Mouse (Mus musculus): ENCODE data around the gene 4833439L19Rik. TPM values are rescaled to one million over a fixed set of nuclear protein-coding genes. Genes with fewer than 3 reads are reported as not detected.

4833439L19Rik gene
- polyA plus RNA-seq, 1 experiment, result 2.7 TPM

GRCm38 (mm10) chr13:54589996-54590951 is 25.0 kb upstream of the 4833439L19Rik start, which contains the start of the genes Nop16 and Higd2a:
Gene Nop16 (minus strand): TSS chr13:54590090.
Gene Higd2a (plus strand): TSS chr13:54590207.
- Histone ChIP-seq H3K36me3 (ENCODE audit: control insufficient read depth) (peaks cover 60% of the 10 kb centered on the region), H3K27me3 (ENCODE audit: control insufficient read depth) (no peaks in the 10 kb centered on the region), H3K4me3 (replicated peaks) (peak within 1 kb of the TSS; percentile 83)

GRCm38 (mm10) chr13:54589414-54589995 is 24.3 kb upstream of the 4833439L19Rik start:
- peaks cover 60% of the 10 kb centered on the region for H3K36me3 ChIP-seq (ENCODE audit: control insufficient read depth)
- H3K4me1 ChIP-seq (ENCODE audit: control insufficient read depth), result peaks cover 42% of the 10 kb centered on the region
- no peak for TF ChIP-seq GATA1 (IDR thresholded peaks at IDR 0.05; ENCODE audit: low read length)
- no peak for TF ChIP-seq TAL1 (IDR thresholded peaks at IDR 0.05; ENCODE audit: low read length)
- no peaks in the 10 kb centered on the region for H3K27me3 ChIP-seq (ENCODE audit: control insufficient read depth)
- H3K9me3 ChIP-seq (ENCODE audit: control insufficient read depth, low read length), result no peaks in the 10 kb centered on the region
- H3K4me3 ChIP-seq (replicated peaks), result peak overlapping the region; percentile 83

More at GRCm38 (mm10) chr13:54589996-54590951, 25.0 kb upstream of the 4833439L19Rik start, which contains the start of the genes Nop16 and Higd2a:
- no peak for TF ChIP-seq GATA1 (IDR thresholded peaks at IDR 0.05; ENCODE audit: low read length)
- no peak for TF ChIP-seq TAL1 (IDR thresholded peaks at IDR 0.05; ENCODE audit: low read length)
- H3K4me1 ChIP-seq (ENCODE audit: control insufficient read depth), result peaks cover 44% of the 10 kb centered on the region
- no peaks in the 10 kb centered on the region for H3K9me3 ChIP-seq (ENCODE audit: control insufficient read depth, low read length)

DNA sequence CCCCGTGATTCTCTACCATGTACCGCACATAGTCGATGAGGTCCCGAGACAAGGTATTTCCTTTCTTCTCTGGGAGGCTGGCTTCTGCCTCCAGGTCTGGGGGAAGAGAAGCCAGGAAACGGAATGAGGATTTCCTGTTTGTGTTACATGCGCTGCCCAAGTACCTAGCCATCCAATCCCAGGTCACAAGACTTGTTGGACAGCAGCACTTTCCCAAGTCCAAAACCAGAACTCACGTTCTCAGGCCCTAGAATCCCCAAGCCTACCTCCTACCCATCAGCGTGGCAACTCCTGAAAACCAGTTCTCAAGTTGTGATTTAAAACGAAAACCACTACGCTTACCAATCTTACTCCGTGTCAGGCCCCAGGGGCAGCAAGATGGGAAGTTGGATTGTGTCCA is 20.6 kb upstream of the 4833439L19Rik start:
- no peaks in the 10 kb centered on the region for H3K9me3 ChIP-seq (ENCODE audit: control insufficient read depth, low read length)
- H3K4me3 ChIP-seq (replicated peaks), result no peak overlapping the region
- H3K27me3 ChIP-seq (ENCODE audit: control insufficient read depth), result no peaks in the 10 kb centered on the region
- TF ChIP-seq GATA1 (IDR thresholded peaks at IDR 0.05; ENCODE audit: low read length), result no peak
- TF ChIP-seq TAL1 (IDR thresholded peaks at IDR 0.05; ENCODE audit: low read length), result no peak
- H3K4me1 ChIP-seq (ENCODE audit: control insufficient read depth), result peaks cover 21% of the 10 kb centered on the region
- peaks cover 65% of the 10 kb centered on the region for H3K36me3 ChIP-seq (ENCODE audit: control insufficient read depth)

- H3K27me3 ChIP-seq (ENCODE audit: control insufficient read depth), result no peaks in the 10 kb centered on the region
- H3K4me3 ChIP-seq (replicated peaks), result no peak overlapping the region
- TF ChIP-seq TAL1 (IDR thresholded peaks at IDR 0.05; ENCODE audit: low read length), result no peak
- TF ChIP-seq GATA1 (IDR thresholded peaks at IDR 0.05; ENCODE audit: low read length), result no peak
- peaks cover 6% of the 10 kb centered on the region for H3K4me1 ChIP-seq (ENCODE audit: control insufficient read depth)
- peaks cover 68% of the 10 kb centered on the region for H3K36me3 ChIP-seq (ENCODE audit: control insufficient read depth)
- no peaks in the 10 kb centered on the region for H3K9me3 ChIP-seq (ENCODE audit: control insufficient read depth, low read length)
These were observed 17.6 kb upstream of the 4833439L19Rik start for GRCm38 (mm10) chr13:54582860-54583259.

GRCm38 (mm10) chr13:54582126-54582525 is 16.9 kb upstream of the 4833439L19Rik start:
- TF ChIP-seq GATA1 (IDR thresholded peaks at IDR 0.05; ENCODE audit: low read length), result no peak
- no peak for TF ChIP-seq TAL1 (IDR thresholded peaks at IDR 0.05; ENCODE audit: low read length)
- no peak overlapping the region for H3K4me3 ChIP-seq (replicated peaks)
- H3K27me3 ChIP-seq (ENCODE audit: control insufficient read depth), result no peaks in the 10 kb centered on the region
- H3K4me1 ChIP-seq (ENCODE audit: control insufficient read depth), result peaks cover 7% of the 10 kb centered on the region
- H3K36me3 ChIP-seq (ENCODE audit: control insufficient read depth), result peaks cover 64% of the 10 kb centered on the region
- H3K9me3 ChIP-seq (ENCODE audit: control insufficient read depth, low read length), result no peaks in the 10 kb centered on the region

DNA sequence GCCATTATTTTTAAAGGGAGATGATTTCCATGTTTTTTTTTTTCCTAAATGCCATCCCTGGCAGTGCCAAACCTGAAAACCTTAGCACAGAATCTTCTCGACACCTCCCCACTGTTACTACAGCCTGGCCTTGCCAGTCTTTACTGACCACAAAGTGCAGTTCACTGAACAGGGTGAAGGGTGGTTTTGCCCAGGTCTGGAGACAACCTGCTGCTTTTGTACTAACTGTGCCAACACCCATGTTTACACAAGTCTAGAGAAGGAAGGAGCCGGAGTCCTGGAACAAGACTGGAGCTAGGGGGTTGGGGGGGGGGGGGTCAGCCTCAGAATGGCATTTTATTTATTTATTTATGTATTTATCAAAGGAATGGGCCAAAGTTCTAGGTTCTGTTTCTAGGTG is 16.1 kb upstream of the 4833439L19Rik start:
- Histone ChIP-seq H3K36me3 (ENCODE audit: control insufficient read depth) (peaks cover 60% of the 10 kb centered on the region), H3K27me3 (ENCODE audit: control insufficient read depth) (peaks cover 3% of the 10 kb centered on the region; the same call in 1 of the 2 replicates), H3K4me3 (replicated peaks) (no peak overlapping the region), H3K9me3 (ENCODE audit: control insufficient read depth, low read length) (no peaks in the 10 kb centered on the region), H3K4me1 (ENCODE audit: control insufficient read depth) (peaks cover 7% of the 10 kb centered on the region)
- TF ChIP-seq GATA1 (IDR thresholded peaks at IDR 0.05; ENCODE audit: low read length), result no peak
- no peak for TF ChIP-seq TAL1 (IDR thresholded peaks at IDR 0.05; ENCODE audit: low read length)

DNA sequence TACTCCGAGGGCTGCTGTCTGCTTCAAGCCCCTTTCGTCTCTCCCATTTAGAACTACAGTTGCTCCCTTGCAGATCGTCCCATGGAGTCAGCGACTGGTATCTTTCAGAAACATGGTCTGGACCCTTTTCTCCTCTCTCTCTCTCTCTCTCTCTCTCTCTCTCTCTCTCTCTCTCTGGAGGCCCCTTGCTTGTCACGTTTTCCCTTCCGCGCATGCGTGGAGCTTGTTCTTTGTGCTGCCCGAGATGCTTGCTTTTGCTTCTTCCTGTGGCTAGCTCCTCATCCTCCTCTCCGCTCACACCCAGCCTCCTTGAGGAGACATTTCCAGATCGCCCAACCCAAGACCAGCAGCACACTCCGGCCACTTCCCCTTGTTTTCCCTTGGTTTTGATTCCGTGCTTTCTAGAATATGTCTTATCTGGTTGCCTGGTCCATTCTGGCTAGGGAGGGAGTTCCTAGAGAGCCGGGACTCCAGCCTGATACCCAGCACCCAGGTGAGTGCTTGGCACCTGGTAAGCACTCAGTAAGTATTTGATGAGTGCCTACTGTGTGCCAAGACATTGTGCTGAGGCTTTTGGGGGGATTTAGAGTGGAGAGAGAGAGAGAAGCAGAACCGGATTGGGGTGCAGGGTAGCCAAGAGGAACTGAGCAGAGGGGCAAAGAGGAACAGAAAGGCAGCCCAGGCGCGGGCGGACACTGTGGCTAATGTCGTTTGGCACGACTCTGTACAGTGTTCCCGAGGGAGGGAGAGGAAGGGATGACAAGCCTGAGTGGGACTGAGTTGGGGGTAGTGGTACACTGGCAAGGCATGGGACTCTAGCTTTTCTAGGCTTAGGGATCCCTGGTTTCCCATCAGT is 12.6 kb upstream of the 4833439L19Rik start:
- Histone ChIP-seq H3K27me3 (ENCODE audit: control insufficient read depth) (peaks cover 35% of the 10 kb centered on the region), H3K36me3 (ENCODE audit: control insufficient read depth) (peaks cover 25% of the 10 kb centered on the region), H3K4me1 (ENCODE audit: control insufficient read depth) (peaks cover 32% of the 10 kb centered on the region), H3K4me3 (replicated peaks) (no peak overlapping the region), H3K9me3 (ENCODE audit: control insufficient read depth, low read length) (no peaks in the 10 kb centered on the region)
- TF ChIP-seq GATA1 (IDR thresholded peaks at IDR 0.05; ENCODE audit: low read length), result no peak
- TF ChIP-seq TAL1 (IDR thresholded peaks at IDR 0.05; ENCODE audit: low read length), result no peak

GRCm38 (mm10) chr13:54575489-54575888 is 10.3 kb upstream of the 4833439L19Rik start:
- TF ChIP-seq GATA1 (IDR thresholded peaks at IDR 0.05; ENCODE audit: low read length) (no peak), TAL1 (IDR thresholded peaks at IDR 0.05; ENCODE audit: low read length) (no peak)
- H3K4me1 ChIP-seq (ENCODE audit: control insufficient read depth), result peaks cover 32% of the 10 kb centered on the region
- peaks cover 38% of the 10 kb centered on the region for H3K27me3 ChIP-seq (ENCODE audit: control insufficient read depth)
- H3K4me3 ChIP-seq (replicated peaks), result peak overlapping the region; percentile 69
- peaks cover 6% of the 10 kb centered on the region for H3K36me3 ChIP-seq (ENCODE audit: control insufficient read depth)
- no peaks in the 10 kb centered on the region for H3K9me3 ChIP-seq (ENCODE audit: control insufficient read depth, low read length)
